Mouse (Mus musculus) mesoderm, embryonic 11.5 days (tissue): ENCODE measurements around the gene Tmem131l.
"Not testable (repeated sequence)": the region's sequence is repeated elsewhere in the genome, so short reads cannot be mapped to it uniquely, and the experiment has no call there.

Source experiments
- DNase-seq: peaks from one replicate; pipeline ENCODE4 v3.0.0-alpha.2; 2012; ENCODE audit warnings: low read depth, low spot score

Gene Tmem131l

DNA sequence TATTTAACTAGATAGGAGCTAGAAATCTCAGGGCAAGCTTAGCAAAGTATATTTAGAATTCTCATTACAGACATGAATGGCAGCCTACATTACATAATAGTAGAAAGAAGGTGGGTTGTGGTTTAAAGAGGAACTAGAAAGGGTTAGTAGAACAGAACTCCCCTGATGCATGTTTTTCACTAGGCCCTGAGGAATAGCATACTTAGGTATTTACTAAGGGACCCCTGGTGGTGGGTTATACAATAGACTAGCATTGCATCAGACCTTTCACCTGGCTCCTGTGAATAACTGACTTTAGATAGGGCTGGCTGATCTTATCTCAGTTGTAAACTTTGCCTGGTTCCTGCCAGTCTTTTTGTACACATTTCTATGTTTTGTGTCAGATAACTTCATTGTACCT, 172.9 kb downstream of the Tmem131l start:
- not testable (repeated sequence) for DNase-seq

DNA sequence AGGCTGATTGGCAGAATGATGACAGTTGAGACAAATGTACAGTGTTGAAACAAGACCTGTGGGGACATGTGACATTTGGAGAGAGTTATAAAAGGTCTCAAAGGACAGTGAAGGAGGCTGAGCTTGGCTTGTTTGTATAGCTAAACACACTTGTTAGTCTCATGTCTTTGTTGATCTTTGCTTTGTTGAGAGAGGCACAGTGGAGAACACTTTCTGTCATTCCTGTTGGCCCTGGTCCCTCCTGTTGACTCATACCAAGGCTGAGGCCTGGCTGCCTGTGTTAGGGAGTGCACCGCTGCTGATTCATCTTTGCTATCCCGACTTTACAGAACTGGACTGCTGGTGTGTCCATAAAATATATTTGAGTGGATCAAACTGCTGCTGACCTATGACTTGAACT, 174.8 kb downstream of the Tmem131l start:
- DNase-seq, result no peak

GRCm38 (mm10) chr3:83864064-83864548, 175.9 kb downstream of the Tmem131l start:
- DNase-seq, result no peak

DNA sequence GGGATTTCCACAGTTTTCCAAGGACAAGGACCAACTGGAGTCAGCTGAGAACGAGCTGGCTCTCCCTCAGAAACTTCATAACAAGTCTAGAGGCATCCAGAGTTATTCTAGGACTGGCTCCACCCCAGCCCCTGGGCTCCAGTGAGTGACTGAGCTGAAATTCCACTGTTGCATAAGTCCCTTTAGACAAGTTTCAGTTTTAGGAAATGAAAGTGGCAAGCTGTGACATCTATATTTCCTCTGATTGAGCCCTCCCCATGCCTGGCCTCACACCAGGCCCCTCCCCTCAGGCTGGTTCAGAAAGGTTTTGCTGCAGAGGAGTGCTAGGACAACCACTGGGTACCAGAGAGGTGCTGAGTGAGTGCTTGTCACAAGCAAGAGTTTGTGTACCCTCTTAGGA, 177.0 kb downstream of the Tmem131l start:
- no peak for DNase-seq

DNA sequence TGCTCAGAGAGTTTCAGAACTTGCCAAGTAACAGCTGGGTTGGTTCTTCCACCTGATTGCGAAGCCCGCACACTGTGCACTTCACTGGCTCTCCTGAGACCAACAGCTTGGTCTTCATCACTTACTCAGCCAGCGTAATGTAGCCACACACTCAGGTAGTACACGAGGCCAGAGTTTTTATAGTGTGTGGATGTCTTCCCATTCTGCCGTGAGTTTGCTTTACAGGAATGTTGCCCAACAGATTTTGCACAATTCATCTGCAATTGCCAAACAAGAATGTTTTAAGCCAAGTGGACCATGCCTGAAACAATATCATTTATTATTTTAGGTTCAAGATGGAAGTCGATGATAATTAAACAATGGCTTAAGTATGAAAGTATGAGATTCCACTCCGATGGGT, 180.4 kb downstream of the Tmem131l start:
- DNase-seq, result no peak

GRCm38 (mm10) chr3:83859071-83859470, 180.9 kb downstream of the Tmem131l start:
- no peak for DNase-seq

- DNase-seq, result no peak
Measured at GRCm38 (mm10) chr3:83857621-83858020, 182.4 kb downstream of the Tmem131l start.

- DNase-seq, result no peak
Measured at GRCm38 (mm10) chr3:83855643-83856042, 184.3 kb downstream of the Tmem131l start.

DNA sequence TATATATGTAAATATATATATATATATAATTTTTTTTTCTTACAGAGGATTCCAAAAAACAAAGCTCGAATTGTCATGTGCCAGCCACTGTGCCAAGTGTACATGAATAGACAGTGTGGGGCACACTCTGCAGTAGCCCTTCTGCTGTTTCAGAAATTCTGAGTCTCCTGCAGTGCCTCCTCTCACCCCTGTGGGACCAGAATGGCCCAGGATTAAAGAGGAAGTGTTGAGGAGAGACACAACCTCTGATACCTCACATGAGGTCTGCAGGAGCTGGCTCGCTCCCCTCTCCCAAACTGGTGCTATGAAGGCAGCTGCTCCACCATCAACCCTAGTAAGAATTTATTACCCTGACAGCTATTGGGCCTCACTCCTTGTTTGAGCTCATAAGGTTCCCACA, 190.6 kb downstream of the Tmem131l start:
- DNase-seq, result no peak
